Mouse (Mus musculus) ES-E14 (cell line): ENCODE results near the gene Dnaja3. TPM values are rescaled to one million over a fixed set of nuclear protein-coding genes. Genes with fewer than 3 reads are reported as not detected.
"Not testable (repeated sequence)": the region's sequence is repeated elsewhere in the genome, so short reads cannot be mapped to it uniquely, and the experiment has no call there.

Experiments used
- DNase-seq: peaks from one replicate; pipeline ENCODE4 v3.0.0-alpha.2; 2013; ENCODE audit warnings: low read depth, low spot score
- H3K27ac ChIP-seq: 2 replicates; pipeline ENCODE4 v1.5.1; 2012; ENCODE audit warnings: low read depth, mild to moderate bottlenecking, low read length, moderate library complexity, mixed read lengths; ENCODE audit not compliant: poor library complexity, insufficient read depth, severe bottlenecking
- H3K36me3 ChIP-seq: 2 replicates; pipeline ENCODE4 v1.6.1; 2012; ENCODE audit warnings: mild to moderate bottlenecking, low read length, moderate library complexity, mixed read lengths; ENCODE audit not compliant: control insufficient read depth, poor library complexity, insufficient read depth, severe bottlenecking
- H3K4me1 ChIP-seq, 2 experiments: fragments of 150-350 bp in 1 of 2; sonication (generic) in 1 of 2; 2 replicates each; pipeline ENCODE4 v1.6.1; 2012; ENCODE audit warnings: low read length in 2 of 2, mild to moderate bottlenecking in 1 of 2, mixed read lengths in 1 of 2; ENCODE audit not compliant: control insufficient read depth in 2 of 2, insufficient read depth in 2 of 2, poor library complexity in 1 of 2
- H3K4me3 ChIP-seq, 2 experiments: fragments of 150-350 bp in 1 of 2; sonication (generic) in 1 of 2; 2 replicates each; pipeline ENCODE4 v1.5.1; 2012; ENCODE audit warnings: low read length in 2 of 2, low read depth in 1 of 2, mild to moderate bottlenecking in 1 of 2, mixed read lengths in 1 of 2; ENCODE audit not compliant: insufficient read depth in 1 of 2, poor library complexity in 1 of 2, severe bottlenecking in 1 of 2
- H3K9ac ChIP-seq: 2 replicates; pipeline ENCODE4 v1.6.1; 2012; ENCODE audit warnings: low read depth, mild to moderate bottlenecking, low read length, mixed read lengths; ENCODE audit not compliant: poor library complexity, insufficient read depth, severe bottlenecking
- H3K9me3 ChIP-seq: fragments of 150-350 bp; sonication (generic); 2 replicates; pipeline ENCODE4 v1.6.1; 2012; ENCODE audit warnings: low read depth, mild to moderate bottlenecking, low read length; ENCODE audit not compliant: control insufficient read depth, insufficient read depth
- CHD2 ChIP-seq: IDR thresholded peaks from 2 replicates; pipeline ENCODE4 v1.6.1; 2014; ENCODE audit warnings: mild to moderate bottlenecking, low read depth, low read length, inconsistent platforms
- HCFC1 ChIP-seq: IDR thresholded peaks from 2 replicates; pipeline ENCODE4 v1.6.1; 2012; ENCODE audit warnings: low read length, inconsistent platforms, borderline replicate concordance; ENCODE audit not compliant: insufficient read depth
- MAFK ChIP-seq: IDR thresholded peaks from 2 replicates; pipeline ENCODE4 v1.6.1; 2014; ENCODE audit warnings: mild to moderate bottlenecking, low read depth, low read length, inconsistent platforms; ENCODE audit not compliant: insufficient read depth
- ZC3H11A ChIP-seq: IDR thresholded peaks from 2 replicates; pipeline ENCODE4 v1.6.1; 2012; ENCODE audit warnings: low read depth, mild to moderate bottlenecking, inconsistent platforms, low read length, borderline replicate concordance
- ZNF384 ChIP-seq: IDR thresholded peaks from 2 replicates; pipeline ENCODE4 v1.6.1; 2012; ENCODE audit warnings: low read depth, low read length, inconsistent platforms
- in situ Hi-C, 2 experiments: fragments of 600-800 bp; cut with MboI; formaldehyde crosslinking; loops; one replicate each; pipeline ENCODE4 v1.15.1; 2025; ENCODE audit warnings: low sequenced_read_pairs in 2 of 2, inconsistent platforms in 1 of 2; ENCODE audit not compliant: unreplicated experiment in 2 of 2
- total RNA-seq: library from RNA; depleted of rRNA; stranded (reverse); fragments of 300-350 nt; gene quantifications from 2 replicates; pipeline ENCODE4 v1.2.3, GENCODE M21; 2012

Gene Dnaja3
- total RNA-seq, 1 experiment = 53.2 TPM

DNA sequence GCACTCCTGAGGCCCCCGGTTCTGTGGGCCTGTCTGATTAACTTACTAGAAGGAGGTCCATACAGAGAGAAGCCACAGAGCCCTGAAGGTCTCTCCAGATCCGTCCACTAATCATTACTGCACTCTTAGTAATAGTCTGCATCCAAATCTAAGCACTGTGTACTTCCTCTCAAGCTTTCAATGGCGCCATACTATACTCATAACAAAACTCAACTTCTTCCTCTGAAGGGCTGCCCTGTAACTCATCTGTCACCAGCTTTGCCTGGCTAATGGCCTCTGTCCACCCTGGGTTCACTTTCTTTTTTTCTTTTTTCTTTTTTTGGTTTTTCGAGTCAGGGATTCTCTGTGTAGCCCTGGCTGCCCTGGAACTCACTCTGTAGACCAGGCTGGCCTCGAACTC lies 38.3 kb downstream of the Dnaja3 start:
- DNase-seq = no peak
- in situ Hi-C loops = no loop called here
- Histone ChIP-seq H3K4me1 (no peaks in the 10 kb centered on the region; a peak in 1 of 4 replicates), H3K36me3 (peaks cover 16% of the 10 kb centered on the region), H3K27ac (no peak overlapping the region), H3K9me3 (no peaks in the 10 kb centered on the region), H3K9ac (no peak overlapping the region), H3K4me3 (no peak overlapping the region)
- TF ChIP-seq CHD2 (no peak), ZNF384 (no peak)

GRCm38 (mm10) chr16:4679121-4680018 lies 39.6 kb downstream of the Dnaja3 start, which contains the start of gene Coro7:
TSS of gene Coro7 (minus strand) at chr16:4679777.
- in situ Hi-C loops = no loop called here
- H3K4me1 ChIP-seq = no peaks in the 10 kb centered on the region; a peak in 1 of 4 replicates
- peak within 1 kb of the TSS; percentile 67 to 84 for H3K4me3 ChIP-seq
- TF ChIP-seq HCFC1 (no peak), ZC3H11A (no peak), CHD2 (no peak), MAFK (no peak), ZNF384 (no peak)
- no peaks in the 10 kb centered on the region for H3K9me3 ChIP-seq
- H3K36me3 ChIP-seq = peaks cover 14% of the 10 kb centered on the region
- DNase-seq = peak; percentile 94
- peak within 1 kb of the TSS; percentile 54 for H3K9ac ChIP-seq
- H3K27ac ChIP-seq = no peak within 1 kb of the TSS

DNA sequence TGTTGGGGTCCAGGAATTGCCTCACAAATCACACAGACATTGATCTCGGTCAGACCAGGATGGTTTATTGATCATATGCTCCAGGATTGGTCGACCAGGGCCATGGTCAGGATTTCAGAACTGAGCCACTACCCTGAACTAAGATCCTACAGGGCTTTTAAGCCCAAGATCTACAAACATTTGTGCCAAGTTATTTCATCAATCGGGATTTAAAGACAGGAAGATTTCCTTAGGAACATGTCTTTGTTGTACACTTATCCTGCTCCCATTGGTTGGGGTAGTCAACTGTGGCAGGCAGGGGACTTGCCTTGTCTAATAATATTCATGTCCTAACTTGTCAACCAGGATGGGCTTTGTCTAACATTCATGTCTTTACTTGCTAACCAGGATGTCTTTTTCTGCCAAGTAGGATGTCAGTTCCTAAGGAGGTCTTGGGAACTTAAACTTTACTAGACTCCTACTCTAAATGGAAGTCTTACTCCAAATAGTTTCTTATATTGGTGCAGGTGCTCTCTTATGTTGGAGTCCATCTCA lies 41.2 kb downstream of the Dnaja3 start:
- H3K4me3 ChIP-seq, H3K9ac ChIP-seq, DNase-seq, H3K27ac ChIP-seq, H3K4me1 ChIP-seq, H3K36me3 ChIP-seq, H3K9me3 ChIP-seq, in situ Hi-C loops: not testable (repeated sequence)

DNA sequence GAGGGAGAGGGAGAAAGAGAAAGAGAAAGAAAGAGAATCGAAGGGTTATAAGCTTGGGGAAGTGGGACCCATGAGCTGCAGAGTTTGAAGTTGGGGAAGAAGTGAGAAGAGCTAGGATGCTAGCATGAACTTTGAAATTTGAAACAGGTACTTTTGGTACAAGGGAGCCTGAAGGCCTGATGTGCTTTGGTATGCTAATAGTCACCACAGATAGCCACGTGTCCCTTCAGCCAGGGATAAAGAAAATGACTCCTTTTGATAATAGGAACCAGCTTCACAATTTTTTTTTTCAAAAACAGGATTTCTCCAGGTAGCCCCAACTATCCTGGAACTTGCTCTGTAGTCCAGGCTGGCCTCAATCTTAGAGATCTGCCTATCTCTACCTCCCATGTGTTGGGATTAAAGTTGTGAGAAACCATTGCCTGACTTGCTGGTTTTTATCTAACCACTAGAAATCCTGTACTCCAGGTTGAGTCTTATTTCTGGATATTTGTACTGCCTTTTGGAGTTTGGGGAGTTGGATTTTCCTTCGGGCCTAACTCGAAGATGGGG lies 42.9 kb downstream of the Dnaja3 start:
- no peak overlapping the region for H3K27ac ChIP-seq
- H3K9me3 ChIP-seq = no peaks in the 10 kb centered on the region
- peak overlapping the region in 1 of 2 experiments; percentile 91; a peak in 1 of 4 replicates for H3K4me3 ChIP-seq
- H3K9ac ChIP-seq = peak overlapping the region; percentile 81; the same call in 1 of the 2 replicates
- H3K36me3 ChIP-seq = peaks cover 3% of the 10 kb centered on the region
- in situ Hi-C loops = no loop called here
- no peak for DNase-seq
- H3K4me1 ChIP-seq = peaks cover 0 to 2% of the 10 kb centered on the region in 2 experiments; a peak in 3 of 4 replicates
- TF ChIP-seq CHD2 = no peak
- TF ChIP-seq ZNF384 = no peak
- no peak for TF ChIP-seq ZC3H11A
- TF ChIP-seq HCFC1 = no peak
- TF ChIP-seq MAFK = no peak
